Mouse (Mus musculus) cerebellum, adult 2 months (tissue): ENCODE results near the gene Prex1. TPM values are rescaled to one million over a fixed set of nuclear protein-coding genes. Genes with fewer than 3 reads are reported as not detected.
A peak's percentile ranks its signal among the peaks of the same experiment; 100 is the strongest.
"Not testable (repeated sequence)": the region's sequence is repeated elsewhere in the genome, so short reads cannot be mapped to it uniquely, and the experiment has no call there.

Experiments
- DNase-seq, 2 experiments: peaks; one replicate each; pipeline ENCODE4 v3.0.0; 2021
- H3K27ac ChIP-seq: fragments of 200-500 bp; 2 replicates; pipeline ENCODE4 v1.5.1; 2012; ENCODE audit warnings: low read length, control low read depth, inconsistent platforms; ENCODE audit not compliant: insufficient read depth
- H3K27me3 ChIP-seq: fragments of 200-500 bp; 2 replicates; pipeline ENCODE4 v1.6.1; 2012; ENCODE audit warnings: inconsistent platforms, mild to moderate bottlenecking, low read length, moderate library complexity; ENCODE audit not compliant: control insufficient read depth, insufficient read depth
- H3K4me1 ChIP-seq: fragments of 200-500 bp; 2 replicates; pipeline ENCODE4 v1.6.1; 2011; ENCODE audit warnings: low read length; ENCODE audit not compliant: control insufficient read depth, insufficient read depth
- H3K4me3 ChIP-seq: fragments of 200-500 bp; replicated peaks from 2 replicates; pipeline ENCODE3; 2011; ENCODE audit warnings: mild to moderate bottlenecking, low read depth, low read length, control low read depth; ENCODE audit not compliant: insufficient read depth
- CTCF ChIP-seq: fragments of 200-500 bp; IDR thresholded peaks from 2 replicates; pipeline ENCODE4 v1.5.1; 2011; ENCODE audit warnings: low read depth, mild to moderate bottlenecking, control low read depth, low read length, moderate library complexity, borderline replicate concordance; ENCODE audit not compliant: insufficient read depth
- POLR2A ChIP-seq: fragments of 200-500 bp; IDR thresholded peaks from 2 replicates; pipeline ENCODE4 v1.6.1; 2011; ENCODE audit warnings: low read length, control low read depth, borderline replicate concordance; ENCODE audit not compliant: insufficient read depth
- WGBS: fragments of 180-500 bp; shearing (Covaris S2); methylation state at CpG from one replicate; pipeline ENCODE4 v1.1.7; 2018; 5-methylcytosine and 5-hydroxymethylcytosine counted together
- polyA plus RNA-seq: library from polyadenylated mRNA; depleted of rRNA; stranded (reverse); fragments of >200 nt; gene quantifications from 2 replicates; pipeline ENCODE4 v1.2.3, GENCODE M21; 2012; rRNA removed

Prex1 gene
- polyA plus RNA-seq: 70.1 and 74.3 TPM in 2 replicates

- H3K4me3 ChIP-seq: peak within 1 kb of the TSS; percentile 60
- peak; percentile 89 to 90 for DNase-seq
- TF ChIP-seq POLR2A: no peak
- TF ChIP-seq CTCF: no peak
- H3K27ac ChIP-seq: no peak within 1 kb of the TSS
- H3K27me3 ChIP-seq: no peaks in the 10 kb centered on the region
- H3K4me1 ChIP-seq: 0 out of 2 replicates have a peak, but pooled peaks cover 3% of the 10 kb centered on the region
- WGBS: 1% methylated on average over 68 of the region's 69 CpGs
These were observed at the start of gene Prex1 for GRCm38 (mm10) chr2:166713690-166714426. Gene Prex1, minus strand, starts transcription at chr2:166713832.

- H3K27me3 ChIP-seq: no peaks in the 10 kb centered on the region; the same call in 1 of the 2 replicates
- no peak for TF ChIP-seq CTCF
- no peak for TF ChIP-seq POLR2A
- WGBS: 60% methylated on average over 3 of the region's 3 CpGs
These were observed 44.3 kb upstream of the Prex1 start for GRCm38 (mm10) chr2:166757969-166758368.

GRCm38 (mm10) chr2:166754760-166755159 is 41.1 kb upstream of the Prex1 start:
- Histone ChIP-seq H3K27me3 (no peaks in the 10 kb centered on the region; the same call in 1 of the 2 replicates), H3K4me1 (no peaks in the 10 kb centered on the region), H3K27ac (no peak overlapping the region), H3K4me3 (no peak overlapping the region)
- TF ChIP-seq POLR2A (no peak), CTCF (no peak)
- no peak for DNase-seq
- 95% methylated on average over 7 of the region's 7 CpGs for WGBS

More at GRCm38 (mm10) chr2:166757969-166758368, 44.3 kb upstream of the Prex1 start:
- no peak for DNase-seq
- Histone ChIP-seq H3K4me1 (no peaks in the 10 kb centered on the region), H3K4me3 (no peak overlapping the region), H3K27ac (no peak overlapping the region)

GRCm38 (mm10) chr2:166754194-166754593 is 40.6 kb upstream of the Prex1 start:
- no peak for TF ChIP-seq CTCF
- no peak for TF ChIP-seq POLR2A
- H3K27me3 ChIP-seq: no peaks in the 10 kb centered on the region; the same call in 1 of the 2 replicates
- WGBS: 86% methylated on average over 4 of the region's 4 CpGs

GRCm38 (mm10) chr2:166750620-166751191 is 37.1 kb upstream of the Prex1 start:
- Histone ChIP-seq H3K4me3 (no peak overlapping the region), H3K4me1 (no peaks in the 10 kb centered on the region), H3K27ac (no peak overlapping the region), H3K27me3 (no peaks in the 10 kb centered on the region; the same call in 1 of the 2 replicates)
- 88% methylated on average over 6 of the region's 6 CpGs for WGBS
- TF ChIP-seq POLR2A (no peak), CTCF (no peak)
- no peak for DNase-seq

More at GRCm38 (mm10) chr2:166754194-166754593, 40.6 kb upstream of the Prex1 start:
- no peak for DNase-seq
- Histone ChIP-seq H3K4me1 (no peaks in the 10 kb centered on the region), H3K27ac (no peak overlapping the region), H3K4me3 (no peak overlapping the region)

GRCm38 (mm10) chr2:166746261-166746913 is 32.8 kb upstream of the Prex1 start:
- not testable (repeated sequence) for DNase-seq, H3K27ac ChIP-seq, H3K27me3 ChIP-seq, H3K4me1 ChIP-seq, H3K4me3 ChIP-seq
- 57% methylated on average over 14 of the region's 14 CpGs for WGBS

- Histone ChIP-seq H3K4me1 (peaks cover 5% of the 10 kb centered on the region; the same call in 1 of the 2 replicates), H3K27me3 (no peaks in the 10 kb centered on the region), H3K4me3 (no peak overlapping the region), H3K27ac (no peak overlapping the region)
- 85% methylated on average over 9 of the region's 9 CpGs for WGBS
- TF ChIP-seq CTCF (no peak), POLR2A (no peak)
- no peak for DNase-seq
These were observed 32.2 kb upstream of the Prex1 start for GRCm38 (mm10) chr2:166745849-166746248.

GRCm38 (mm10) chr2:166744433-166744832 is 30.8 kb upstream of the Prex1 start:
- 33% methylated on average over 7 of the region's 7 CpGs for WGBS
- Histone ChIP-seq H3K4me3 (no peak overlapping the region), H3K4me1 (peaks cover 5% of the 10 kb centered on the region; the same call in 1 of the 2 replicates), H3K27me3 (no peaks in the 10 kb centered on the region), H3K27ac (no peak overlapping the region)
- no peak for TF ChIP-seq CTCF
- no peak for TF ChIP-seq POLR2A
- DNase-seq: peak; percentile 17 to 45
